Mouse (Mus musculus): ENCODE results near the gene Heatr1.

Heatr1 gene

GRCm38 (mm10) chr13:12394609-12395505 is at the start of gene Heatr1:
TSS of gene Heatr1 (plus strand) at chr13:12395027.
- peak; percentile 98 for DNase-seq

DNA sequence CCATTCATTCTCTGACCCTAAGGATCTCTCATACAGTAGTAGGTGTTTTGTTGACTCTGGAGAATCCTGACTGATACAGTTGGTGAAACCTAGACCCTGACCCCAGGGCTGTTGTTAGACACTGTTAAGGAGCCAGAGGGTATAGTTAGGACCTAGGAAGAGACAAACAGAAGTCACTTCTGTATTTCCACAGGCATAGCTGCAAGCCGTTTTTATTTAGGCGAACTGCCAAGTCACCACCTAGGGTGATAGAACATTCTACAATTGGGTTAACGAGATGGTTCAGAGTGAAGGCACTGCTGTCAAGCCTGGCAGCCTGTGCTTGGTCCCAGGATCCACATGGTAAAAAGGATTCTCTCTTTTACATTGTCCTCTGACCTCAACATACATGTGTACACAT is 48.0 kb upstream of the Heatr1 start:
- DNase-seq: no peak

DNA sequence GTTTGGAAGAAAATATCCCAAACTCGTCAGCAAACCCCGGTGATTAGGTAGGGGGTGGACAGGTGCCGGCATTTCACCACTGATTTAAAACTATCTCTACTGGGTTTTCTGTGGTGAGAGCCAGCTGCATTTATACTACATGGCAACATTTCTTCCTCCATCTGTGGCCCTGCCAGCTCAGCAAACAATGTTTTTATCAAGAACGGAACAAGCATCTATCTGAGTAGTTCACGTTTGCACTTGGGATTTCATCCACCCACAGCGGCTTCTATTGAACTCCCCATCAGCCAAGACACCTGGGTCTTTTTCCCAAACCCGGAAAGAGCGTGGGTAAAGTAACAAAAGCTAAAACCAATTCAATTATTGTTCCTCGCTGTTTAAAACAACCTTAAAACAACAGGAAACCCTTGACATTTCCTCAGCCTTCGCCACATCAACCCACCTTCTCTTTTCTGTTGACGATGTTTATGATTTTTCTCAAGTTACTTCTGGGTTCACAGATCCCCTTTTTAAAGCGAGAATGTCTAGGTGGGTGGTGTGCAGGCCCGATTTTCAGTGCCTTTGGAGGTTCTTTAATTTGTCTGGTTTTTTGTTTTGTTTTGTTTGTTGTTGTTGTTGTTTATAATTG is 45.5 kb upstream of the Heatr1 start:
- DNase-seq: no peak

DNA sequence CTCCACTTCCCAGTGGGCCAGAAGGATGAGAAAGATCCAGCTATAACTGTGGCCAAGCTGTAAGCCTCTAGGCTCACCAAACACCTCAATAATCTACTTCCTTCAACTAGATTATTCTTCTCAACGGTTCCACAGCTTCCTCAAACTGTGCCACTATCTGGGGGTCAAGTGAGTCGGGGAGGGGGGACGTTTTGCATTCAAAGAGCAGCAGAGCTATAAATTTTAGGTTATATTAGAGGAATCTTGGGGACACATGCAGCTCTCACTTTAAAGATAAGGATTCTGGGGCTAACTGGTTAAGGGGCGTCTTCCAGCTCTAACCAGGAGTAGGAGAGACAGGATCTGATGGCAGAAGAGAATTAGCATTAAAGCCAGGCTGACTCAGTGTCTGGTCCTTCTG is 38.6 kb upstream of the Heatr1 start:
- DNase-seq: no peak

DNA sequence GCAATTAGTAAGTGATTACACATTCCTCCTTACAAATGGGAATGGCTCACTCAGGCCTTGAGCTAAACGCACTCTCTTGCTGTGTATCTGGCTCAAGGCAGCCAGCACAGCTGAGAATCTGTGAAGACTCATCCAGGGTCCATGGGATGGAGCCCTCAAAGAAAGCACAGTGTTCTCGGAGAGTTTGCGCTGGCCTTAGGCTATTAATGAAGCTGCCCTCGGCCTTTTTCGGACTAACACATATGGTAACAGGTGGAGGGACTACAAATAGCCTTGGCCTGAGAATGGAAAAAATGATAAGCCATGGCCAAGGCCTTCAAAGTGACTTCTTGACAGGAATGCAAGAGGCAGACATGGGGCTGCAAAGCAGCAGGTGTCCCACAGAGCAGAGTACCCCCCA is 37.3 kb upstream of the Heatr1 start:
- no peak for DNase-seq

GRCm38 (mm10) chr13:12361486-12361885 is 33.3 kb upstream of the Heatr1 start:
- DNase-seq: no peak

DNA sequence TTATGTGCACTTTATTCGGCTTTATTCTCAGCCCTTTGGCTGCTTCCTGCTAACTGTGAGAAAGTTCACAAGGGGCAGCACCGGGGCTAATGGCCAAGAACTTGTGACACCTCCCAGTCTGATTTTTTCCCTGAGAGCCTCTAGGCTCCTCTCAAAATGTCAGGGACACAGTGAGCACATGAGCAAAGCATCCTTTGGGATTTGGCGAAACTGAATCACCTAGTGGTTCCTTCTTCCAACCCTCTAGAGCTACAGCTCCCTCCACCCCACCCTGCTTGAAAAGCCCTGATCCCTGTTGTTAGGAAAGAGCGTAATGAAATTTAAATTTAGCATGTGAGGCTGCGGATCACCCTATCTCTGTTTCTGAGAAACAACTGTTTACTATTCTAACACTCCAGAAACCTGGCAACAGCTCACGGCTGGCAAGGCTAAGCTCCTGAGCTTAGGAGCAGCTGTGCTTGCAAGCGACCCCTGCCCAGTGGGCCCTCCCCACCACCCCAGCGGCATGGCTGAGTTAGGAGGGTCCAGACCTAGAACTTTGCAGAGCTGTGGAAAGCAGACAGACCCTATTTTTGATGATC is 25.7 kb upstream of the Heatr1 start:
- DNase-seq: peak; percentile 27 to 49

GRCm38 (mm10) chr13:12369930-12370329 is 24.9 kb upstream of the Heatr1 start:
- no peak for DNase-seq

DNA sequence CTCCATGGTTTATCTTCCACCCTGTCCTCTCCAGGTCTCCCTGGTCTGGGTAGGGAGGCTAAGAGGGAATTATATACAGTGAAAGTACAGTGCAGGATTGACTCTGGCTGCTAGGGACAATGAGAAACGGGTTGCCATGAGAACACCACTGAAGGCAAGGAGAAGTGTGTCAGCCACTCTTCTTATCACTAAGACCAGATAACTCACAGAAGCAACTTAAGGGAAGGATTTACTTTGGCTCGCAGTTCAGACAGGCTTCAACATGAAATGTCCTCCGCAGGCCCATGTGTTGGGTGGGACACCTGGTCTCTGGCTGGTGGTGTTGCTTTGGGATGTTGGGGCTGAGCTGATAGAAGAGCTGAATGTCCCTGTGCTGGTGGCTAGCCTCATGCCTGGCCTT is 22.1 kb upstream of the Heatr1 start:
- DNase-seq: no peak

- DNase-seq: no peak
Observed at GRCm38 (mm10) chr13:12376778-12377177, 18.0 kb upstream of the Heatr1 start.

DNA sequence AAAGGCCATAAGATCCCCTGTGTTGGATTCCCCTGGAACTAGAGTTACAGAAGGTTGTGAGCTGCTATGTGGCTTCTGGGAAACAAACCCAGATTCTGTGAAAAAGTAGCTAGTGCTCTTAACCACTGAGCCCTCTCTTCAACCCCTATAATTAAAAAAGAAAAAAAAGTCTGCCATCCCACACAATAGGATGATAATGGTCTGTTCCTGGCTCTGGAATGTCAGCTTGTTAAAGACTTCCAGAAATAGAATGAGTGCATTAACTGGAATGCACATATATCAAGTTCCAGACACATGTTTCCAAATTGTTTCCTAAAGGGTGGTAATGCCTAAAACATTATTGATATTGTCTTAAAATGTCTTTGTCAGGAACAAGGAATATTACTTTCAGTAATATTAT is 10.0 kb upstream of the Heatr1 start:
- DNase-seq: no peak

DNA sequence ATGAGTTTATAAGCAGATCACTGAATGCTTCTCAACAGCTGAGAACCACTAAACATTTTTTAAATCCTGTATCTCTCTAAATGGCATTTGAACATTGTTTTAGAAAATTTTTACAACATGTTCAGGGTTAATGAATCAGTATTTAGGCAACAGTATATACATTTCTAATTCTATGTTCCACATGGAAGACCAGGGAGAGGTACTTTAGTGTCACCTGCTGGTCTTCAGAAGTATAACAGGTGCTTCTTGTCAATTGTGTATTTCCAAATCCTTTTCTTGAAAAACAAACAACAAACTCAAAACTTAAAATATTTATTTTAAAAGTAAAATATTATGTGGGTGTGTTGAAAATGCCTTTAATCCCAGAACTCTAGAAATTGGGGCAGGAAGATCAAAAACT is 8.5 kb upstream of the Heatr1 start:
- peak in 1 of 2 experiments; percentile 35 for DNase-seq

DNA sequence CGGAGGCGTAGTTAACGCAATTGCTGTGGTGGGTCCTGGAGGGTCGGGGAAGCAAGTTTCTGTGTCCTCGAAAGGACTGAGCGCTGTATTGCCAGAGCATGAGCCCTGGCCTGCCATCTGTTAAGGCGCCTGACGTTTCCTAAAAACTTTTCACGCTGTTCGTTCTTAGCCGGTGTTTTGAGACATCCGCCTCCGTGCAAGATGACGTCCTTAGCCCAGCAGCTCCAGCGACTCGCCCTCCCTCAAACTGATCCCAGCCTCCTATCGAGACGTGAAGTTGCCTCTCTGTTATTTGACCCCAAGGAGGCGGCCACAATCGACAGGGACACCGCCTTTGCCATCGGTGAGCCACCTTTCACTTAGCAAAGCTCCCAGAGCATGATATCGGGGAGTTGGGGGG is 744 bp downstream of the Heatr1 start:
- DNase-seq: no peak

DNA sequence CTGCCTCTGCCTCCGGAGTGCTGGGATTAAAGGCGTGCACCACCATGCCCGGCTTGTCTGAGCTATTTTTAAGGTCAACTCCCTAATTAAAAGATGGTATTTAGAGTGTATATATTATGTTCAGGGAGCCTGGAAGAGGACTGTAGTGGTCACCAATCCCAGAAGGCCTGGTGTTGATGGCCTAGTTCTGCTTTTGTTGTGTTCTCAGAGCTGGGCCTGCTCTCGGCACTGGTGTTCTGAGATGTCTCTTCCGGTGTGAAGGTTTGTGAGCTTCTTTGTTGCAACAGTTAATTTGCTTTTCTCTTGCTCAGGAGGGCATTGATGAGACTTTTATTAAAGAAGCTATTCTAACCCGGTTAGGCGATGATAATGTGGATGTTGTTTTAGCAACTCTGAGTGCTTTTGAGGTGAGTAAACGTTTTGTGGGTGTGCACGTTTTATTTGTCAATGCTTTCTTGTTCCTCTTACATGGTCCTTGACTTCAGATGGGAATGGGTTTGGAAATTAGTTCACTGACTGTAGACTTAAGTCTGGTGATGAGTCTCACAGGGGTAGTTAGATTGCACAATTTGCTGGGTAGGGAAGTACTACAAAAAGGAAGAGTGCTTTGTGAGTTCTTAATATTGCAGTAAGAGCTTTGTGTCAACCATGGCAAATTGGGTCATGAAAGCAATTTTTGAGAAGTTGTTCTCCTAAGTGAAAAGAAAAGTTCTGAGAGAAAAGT is 13.7 kb downstream of the Heatr1 start:
- DNase-seq: no peak

DNA sequence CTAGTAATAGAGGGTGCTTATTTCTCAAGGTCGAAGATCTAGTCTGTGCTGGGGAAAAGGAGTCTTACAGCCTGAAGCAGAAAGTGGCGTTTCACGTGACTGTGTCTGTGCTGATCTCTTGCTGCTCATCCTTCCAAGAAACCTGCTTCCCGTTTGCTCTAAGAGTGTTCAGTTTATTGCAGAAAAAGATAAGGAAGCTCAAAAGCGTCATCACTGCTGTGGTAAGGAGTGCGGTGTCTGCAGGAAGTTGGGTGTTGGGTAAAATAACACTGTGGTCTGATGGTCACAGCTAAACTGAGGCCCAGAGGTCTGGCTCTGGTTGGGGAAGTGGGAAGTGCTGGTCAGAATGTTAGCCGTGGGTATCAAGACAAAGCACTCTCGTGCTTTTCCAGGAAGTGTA is 17.2 kb downstream of the Heatr1 start:
- no peak for DNase-seq

- DNase-seq: no peak
Observed at GRCm38 (mm10) chr13:12420596-12420995, 25.8 kb downstream of the Heatr1 start.

- no peak for DNase-seq
Observed at GRCm38 (mm10) chr13:12428556-12428955, 33.7 kb downstream of the Heatr1 start.

DNA sequence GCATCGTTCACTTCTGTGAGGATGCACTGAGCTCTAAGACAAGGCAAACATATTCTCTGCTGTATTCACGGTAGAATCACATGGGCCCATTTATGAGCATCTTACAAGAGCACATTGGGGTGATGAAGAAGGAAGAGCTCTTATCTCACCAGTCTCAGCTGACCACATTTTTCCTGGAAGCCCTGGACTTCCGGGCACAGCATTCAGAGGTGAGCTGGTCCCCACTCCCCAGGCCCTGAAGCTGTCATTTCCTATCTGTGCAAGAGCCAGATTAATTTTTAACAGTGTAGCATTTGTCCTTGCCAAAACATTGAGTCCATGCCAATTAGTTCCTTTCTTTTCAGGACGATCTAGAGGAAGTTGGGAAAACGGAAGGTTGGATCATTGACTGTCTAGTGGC is 39.0 kb downstream of the Heatr1 start:
- DNase-seq: peak in 1 of 2 experiments; percentile 46

DNA sequence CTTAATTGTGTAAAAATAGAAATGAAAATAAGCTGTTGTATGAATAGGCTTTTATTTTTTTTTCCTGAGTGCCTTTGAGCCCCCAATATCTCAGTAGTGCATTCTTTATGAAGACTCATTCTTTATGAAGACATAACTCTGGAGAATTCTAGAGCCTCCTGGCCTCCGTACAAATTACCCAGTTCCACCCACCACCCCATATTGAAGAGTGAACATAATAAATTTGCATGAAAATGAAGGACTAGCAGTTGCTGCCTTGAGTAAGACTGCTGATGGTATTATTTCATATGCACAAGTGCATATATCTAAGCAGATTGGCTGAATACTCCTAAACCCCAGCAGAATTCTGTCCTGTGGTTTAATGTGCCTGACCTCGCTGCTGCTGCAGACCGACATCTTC is 44.8 kb downstream of the Heatr1 start:
- no peak for DNase-seq

- DNase-seq: no peak
Observed at GRCm38 (mm10) chr13:12440813-12441212, 46.0 kb downstream of the Heatr1 start.

DNA sequence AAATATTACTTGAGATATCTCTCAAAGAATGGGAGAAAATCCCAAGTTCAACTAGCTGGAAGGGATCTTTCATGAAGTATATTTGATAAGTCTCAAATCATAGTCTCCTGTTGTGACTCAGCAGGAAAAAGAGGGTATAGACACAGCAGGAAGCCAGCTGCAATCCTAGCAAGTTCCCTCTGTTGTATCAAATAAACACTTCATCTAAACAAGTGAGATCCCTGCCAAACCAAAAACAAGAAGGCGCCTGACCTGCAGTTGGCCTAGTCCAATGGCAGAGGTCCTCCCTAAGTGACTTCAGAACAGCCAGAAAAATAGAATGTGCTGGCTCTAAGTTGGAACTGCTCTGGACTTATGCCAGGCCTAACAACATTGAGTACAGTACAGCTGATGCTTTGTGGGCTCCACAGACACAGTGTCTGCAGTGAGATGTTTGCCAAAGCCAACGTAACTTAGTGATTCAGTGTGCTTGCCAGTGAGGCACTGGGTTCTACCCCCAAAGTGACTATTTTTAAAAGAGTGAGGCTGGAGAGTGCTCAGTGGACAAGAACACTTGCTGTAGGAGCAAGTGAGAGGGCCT is 47.3 kb downstream of the Heatr1 start:
- peak; percentile 43 to 45 for DNase-seq

DNA sequence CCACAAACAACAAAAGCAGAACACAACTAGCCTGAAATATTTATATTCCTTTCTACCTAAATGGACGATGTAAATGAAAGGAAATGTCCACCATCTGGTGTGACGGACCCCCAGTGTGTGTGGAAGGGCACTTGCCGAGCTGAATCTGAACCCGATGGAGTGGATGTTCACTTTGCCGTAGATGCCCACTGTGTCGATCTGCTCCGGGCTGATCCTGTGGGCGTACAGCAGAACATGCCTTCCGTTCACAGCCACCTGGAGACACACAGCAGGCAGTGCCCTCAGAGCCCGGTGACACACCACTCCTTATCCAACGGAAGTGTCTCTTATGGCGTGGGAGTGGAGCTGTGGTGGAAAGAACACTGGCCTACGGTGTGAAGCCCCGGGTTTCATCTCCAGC is 58.3 kb downstream of the Heatr1 start:
- no peak for DNase-seq
